Mouse (Mus musculus) adrenal gland, postnatal 10 days (tissue): ENCODE measurements around the gene Trim33. TPM values are rescaled to one million over a fixed set of nuclear protein-coding genes. Genes with fewer than 3 reads are reported as not detected.

Source experiments
- DNase-seq: peaks from one replicate; pipeline ENCODE4 v3.0.0; 2021; ENCODE audit warnings: mixed read lengths
- long read RNA-seq, 2 experiments: library from polyadenylated mRNA; stranded (forward); transcript quantifications; one replicate each; pipeline ENCODE4 v2.0.0; 2021
- total RNA-seq, 2 experiments: library from RNA; stranded (reverse); gene quantifications; 2 replicates each; pipeline ENCODE4 v1.2.3; 2021

The Trim33 gene
- total RNA-seq = 10 to 100 TPM; 26.8 to 32.8 TPM
- long read RNA-seq, experiment 1, partial matches to known transcripts = 3 of 4 reads
- long read RNA-seq, experiment 1, other reads (novel, unspliced or antisense) = 1 of 4 reads
- long read RNA-seq, experiment 2, full-length matches to known transcripts = 3 of 4 reads
- long read RNA-seq, experiment 2, partial matches to known transcripts = 1 of 4 reads
- long read RNA-seq, experiment 2, other reads (novel, unspliced or antisense) = 0 of 4 reads

DNA sequence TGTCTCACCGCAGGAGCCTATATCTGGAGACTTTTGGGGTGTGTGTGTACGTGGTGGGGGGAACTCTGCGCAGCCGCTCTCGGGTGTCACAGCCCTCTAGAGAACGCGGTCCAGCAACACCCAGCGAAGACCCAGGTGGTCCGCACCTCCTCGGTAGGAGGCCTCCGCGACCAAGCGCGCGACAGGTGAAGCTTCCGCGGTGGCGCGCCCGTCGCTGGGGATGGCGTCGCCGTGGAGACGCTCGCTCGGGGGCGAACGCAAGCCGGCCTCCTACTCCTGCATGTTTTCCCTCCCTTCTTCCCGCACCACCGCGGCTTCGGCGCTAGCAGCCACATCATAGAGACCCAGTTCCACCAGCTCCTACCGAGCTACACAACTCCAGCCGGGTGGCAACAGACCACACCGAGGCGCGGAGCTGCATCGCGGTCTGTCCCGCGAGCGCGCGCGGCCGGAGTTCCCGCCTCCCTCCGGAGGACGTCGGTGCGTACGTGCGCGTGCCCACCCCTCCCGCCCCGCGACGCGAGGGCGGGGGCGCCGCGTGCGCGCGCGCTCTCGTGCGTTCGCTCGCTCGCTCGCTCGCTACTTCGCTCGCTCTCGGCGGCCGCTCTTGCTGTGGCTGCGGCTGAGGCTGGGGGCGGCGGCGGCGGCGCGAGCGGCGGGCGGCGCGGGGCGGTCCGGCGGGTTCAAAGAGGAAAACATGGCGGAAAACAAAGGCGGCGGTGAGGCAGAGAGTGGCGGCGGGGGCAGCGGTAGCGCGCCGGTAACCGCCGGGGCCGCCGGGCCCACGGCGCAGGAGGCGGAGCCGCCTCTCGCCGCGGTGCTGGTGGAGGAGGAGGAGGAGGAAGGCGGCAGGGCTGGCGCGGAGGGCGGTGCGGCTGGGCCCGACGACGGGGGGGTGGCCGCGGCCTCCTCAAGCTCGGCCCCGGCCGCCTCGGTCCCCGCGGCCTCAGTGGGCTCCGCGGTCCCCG lies at the start of gene Trim33:
Trim33 (plus strand) TSS at position 112 of the 968 bp plus-strand sequence.
- peak; percentile 94 for DNase-seq

DNA sequence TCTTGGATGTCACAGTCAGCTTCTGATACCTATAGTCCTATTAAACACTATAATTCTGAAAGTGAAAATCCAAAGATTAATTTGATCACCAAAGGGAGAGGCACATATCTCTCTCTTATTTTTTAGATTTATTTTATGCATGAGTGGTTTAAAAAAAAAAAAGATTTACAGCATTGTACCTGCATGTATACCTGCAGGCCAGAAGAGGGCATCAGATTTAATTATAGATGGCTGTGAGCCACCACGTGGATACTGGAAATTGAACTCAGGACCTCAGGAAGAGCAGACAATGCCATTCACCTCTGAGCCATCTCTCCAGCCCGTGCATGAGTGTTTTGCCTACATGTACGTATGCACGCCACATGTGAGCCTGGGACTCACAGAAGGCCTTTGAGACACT lies 46.7 kb upstream of the Trim33 start:
- DNase-seq = no peak

DNA sequence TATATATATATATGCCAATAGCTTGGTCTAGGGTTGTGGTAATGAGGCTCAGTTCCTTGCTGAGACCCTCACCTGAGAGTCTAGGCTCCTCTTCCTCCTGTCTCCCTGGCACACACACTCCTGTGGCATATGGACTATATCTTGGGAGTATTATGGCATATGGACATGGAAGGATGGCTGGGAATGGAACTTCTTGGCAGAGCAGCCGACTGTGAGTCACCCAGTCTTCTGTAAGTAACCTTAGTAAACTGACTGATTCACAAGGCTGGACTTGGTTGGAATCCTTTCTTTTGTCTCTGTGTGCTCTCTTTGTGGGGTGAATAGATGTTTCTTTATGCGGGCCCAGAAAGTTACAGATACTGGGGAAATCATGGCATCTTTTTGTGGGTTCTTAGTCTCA lies 37.6 kb upstream of the Trim33 start:
- no peak for DNase-seq

DNA sequence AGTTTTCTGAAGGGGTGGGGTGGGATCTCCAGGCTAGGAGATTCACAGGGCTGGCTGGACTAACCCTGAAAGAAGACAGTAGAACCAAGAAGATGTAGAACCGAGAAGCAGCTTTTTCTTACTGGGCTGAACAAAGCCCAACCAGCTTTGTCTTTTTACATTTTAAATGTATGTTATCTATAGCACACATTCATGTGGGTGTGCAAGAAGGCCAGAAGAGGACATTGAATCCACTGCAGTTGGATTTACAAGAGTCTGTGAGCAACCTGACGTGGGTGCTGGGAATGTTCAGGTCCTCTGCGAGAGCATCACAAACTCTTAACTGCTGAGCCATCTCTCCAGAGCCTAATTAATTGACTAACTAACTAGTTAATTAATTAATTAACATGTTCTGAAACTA lies 36.9 kb upstream of the Trim33 start:
- no peak for DNase-seq

DNA sequence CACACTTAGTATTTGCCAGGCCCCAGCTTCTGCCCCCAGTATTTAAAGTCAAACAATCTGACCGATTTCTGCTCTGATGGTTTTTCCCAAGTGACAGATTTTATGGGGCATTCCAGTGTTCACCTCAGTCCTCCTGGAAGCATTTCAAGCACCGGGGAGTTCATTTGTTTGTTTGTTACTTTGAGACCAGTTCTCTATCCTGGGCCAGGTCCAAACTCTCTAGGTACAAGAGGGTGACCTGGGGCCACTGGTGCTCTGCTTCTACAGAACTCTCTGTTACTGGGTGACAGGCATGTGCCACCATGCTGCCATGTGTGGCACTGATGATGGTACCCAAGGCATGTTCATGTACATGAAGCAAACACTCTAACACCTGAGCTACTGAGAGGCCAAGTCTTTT lies 35.6 kb upstream of the Trim33 start:
- no peak for DNase-seq

DNA sequence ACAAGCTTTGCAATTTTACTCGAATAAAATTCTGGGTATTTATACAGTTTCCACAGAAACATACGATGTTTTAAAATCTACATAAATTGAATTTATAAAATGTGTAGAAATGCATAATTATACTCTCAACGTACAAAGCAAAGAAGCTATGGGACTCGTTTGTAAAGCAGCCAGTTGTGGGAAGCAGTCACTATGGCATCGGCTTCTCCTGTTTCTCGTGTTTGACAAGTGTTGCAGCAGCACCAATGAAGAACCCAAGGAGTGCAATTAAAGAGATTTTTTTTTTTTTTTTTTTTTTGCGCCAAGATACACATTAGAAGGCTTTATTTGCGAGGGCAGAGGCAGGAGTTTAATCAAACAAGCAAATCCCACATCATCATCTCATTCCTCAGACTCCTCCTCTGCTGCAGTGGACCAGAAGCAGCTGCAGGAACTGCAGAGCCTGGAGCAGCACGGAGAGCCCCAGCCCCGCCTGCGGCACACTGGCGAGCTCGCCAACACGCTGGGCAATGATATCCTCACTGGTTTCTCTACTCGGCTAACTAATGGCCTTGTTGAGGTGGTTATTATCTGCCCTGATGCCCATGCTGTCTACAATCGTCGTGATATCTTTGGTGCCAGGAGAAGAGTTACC lies 32.3 kb upstream of the Trim33 start:
- no peak for DNase-seq

DNA sequence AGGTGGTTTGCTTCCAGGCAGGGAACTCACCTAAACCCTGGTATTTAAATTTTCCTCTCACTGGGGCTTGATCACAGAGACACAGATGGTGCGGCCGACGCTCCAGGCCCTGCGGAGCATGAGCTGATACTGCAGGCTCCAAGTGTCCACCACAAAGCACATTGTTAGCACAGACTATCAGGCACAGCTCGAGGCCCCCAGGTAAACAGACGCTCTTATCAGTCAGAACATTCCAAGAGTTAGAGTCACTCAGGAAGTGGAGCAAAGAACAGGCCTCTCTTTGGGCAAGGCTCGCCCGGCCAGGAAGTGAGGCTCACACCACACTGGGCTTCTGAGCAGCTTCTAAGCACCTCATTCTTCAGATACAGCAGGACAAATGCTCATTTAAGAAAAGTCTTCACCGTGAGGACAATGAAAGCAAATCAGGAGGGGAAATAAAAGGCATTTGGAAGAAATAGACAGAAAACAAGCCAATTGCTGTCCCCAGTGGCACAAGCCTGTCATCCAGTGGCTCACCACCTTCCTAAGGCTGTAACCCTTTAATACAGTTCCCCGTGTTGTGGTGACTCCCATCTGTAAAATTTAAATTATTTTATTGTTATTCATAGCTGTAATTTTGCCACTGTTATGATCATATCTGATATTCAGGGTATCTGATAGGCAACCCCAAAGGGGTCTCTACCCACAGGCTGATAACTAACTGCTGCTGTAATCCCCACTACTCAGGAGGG lies 22.8 kb upstream of the Trim33 start:
- no peak for DNase-seq

DNA sequence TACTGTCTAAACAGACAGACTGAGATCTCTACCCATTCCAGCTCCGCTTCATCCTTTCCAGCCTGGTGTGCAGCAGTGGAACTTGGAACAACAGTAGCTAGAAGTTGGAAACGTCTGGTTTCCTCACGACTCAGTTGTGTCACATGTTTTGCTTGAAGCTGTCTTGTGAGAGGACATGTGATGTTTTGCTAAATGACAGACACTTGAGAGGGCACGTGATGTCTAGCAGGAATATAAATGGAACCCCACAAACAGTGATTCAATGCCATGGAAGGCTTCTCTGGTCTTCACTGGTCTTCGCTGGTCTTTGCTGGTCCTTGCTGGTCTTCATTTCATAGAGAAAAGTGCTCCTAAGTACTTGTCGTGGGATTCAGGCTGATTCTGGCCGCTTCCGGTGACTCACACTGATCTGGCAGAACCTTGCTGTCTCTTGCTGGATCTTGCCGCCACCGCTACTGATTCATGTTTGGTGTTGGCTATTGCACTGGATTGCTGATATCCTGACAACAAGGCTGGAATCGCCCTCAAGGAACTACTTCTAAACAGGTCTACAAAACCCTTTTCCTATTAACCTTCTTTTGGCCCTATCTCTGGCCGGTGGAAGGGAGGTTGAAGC lies 16.2 kb upstream of the Trim33 start:
- DNase-seq = peak; percentile 46

DNA sequence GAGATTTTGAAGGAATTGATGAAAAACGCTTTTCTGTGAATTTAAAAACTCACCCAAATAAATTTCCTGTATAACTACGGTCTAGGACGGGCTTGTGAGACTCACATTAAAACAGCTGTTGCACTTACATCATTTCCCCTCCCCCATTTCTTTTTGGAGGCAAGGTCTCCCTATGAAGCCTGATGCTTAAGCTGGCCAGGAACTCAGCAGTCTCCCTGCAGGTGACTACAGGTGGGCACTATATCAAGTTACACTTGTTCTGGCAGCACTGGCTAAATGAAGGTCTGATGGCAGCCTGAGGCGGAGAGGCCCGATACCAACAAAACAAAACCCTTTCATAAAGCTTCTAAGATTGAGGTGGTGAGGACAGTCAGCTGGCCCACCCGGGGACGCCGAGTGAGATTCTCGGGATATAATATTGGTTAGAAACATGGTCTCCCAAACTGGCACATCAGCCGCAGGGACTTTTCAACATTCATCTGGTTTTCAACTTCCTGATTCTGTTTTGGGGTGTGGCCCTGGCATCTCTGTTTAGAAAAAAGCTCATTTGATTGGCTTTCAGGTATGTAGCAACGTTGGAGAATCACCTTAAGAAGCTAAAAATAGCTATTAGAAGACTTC lies 422 bp upstream of the Trim33 start:
- DNase-seq = peak; percentile 26

DNA sequence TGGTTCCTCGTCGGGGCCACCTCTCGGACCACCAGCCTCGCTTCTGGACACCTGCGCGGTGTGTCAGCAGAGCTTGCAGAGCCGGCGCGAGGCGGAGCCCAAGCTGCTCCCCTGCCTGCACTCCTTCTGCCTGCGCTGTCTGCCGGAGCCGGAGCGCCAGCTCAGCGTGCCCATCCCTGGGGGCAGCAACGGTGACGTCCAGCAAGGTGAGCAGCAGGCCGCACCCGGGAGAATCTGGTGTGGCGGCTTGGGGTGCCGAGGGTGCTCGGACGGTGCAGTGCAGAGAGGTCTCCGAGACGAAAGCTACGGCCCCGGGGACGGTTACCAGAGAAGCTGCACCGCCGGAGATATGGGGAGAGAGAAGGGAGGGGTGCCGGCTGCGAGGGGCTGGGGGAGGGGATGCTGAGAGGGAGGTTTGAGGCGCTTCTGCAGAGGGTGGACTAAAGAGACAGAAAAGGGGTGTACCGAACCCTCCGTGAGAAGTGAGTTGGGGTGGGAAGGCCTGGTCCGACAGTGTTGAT lies 1.2 kb downstream of the Trim33 start:
- DNase-seq = peak; percentile 70

DNA sequence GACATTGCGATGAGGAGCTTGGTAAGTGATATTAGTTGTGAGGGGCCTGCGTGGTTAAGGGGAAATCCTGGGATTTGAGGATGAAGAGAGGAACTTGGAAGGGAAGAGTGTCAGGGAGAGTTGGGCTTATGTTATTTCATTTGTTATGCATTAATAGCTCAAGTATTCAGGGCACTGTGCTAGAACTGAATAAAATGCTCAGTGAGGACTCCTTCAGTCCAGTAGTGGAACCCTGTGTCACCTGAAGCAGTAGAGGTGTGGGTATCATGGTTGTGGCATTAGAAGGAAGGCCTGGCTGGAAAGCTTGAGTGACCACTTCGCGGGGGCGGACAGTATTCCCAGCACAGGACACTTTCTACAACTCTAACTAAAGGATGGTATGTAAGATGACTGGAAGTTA lies 1.8 kb downstream of the Trim33 start:
- no peak for DNase-seq

DNA sequence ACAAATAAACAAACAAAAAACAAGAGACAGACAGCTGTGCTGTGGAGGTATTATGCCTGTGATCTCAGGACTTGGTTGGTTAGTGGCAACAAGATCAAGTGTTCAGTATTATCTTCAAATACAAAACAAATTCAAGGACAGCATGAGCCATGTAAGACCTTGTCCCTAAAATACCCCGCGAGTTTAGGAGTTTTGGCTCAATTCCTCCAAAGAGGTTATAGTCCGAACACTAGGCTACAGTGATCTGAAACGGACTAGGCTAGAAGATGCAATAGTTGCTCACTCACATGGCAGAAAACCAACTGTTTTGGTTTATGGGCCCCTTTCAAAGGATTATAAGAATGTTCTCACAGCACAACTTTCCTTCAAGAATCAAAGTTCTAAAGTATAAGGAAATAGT lies 9.7 kb downstream of the Trim33 start:
- peak; percentile 37 for DNase-seq

DNA sequence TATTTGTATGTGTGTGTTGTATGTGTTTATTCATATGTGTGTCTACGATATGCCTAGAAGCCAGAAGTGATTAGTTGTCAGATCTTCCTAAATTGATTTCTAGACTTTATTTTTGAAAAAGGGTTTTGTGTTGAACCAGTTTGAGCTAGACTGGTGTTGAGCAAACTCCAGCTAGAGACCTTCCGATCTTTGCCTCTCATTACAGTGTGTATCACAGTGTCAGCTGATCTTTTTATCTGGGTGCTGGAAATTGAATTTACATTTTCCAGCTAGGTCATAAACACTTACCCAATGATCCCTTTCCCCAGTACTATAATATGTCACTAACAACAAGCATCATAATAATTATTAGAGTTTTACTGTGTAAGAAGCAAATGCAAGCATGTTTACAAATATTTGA lies 12.0 kb downstream of the Trim33 start:
- no peak for DNase-seq

DNA sequence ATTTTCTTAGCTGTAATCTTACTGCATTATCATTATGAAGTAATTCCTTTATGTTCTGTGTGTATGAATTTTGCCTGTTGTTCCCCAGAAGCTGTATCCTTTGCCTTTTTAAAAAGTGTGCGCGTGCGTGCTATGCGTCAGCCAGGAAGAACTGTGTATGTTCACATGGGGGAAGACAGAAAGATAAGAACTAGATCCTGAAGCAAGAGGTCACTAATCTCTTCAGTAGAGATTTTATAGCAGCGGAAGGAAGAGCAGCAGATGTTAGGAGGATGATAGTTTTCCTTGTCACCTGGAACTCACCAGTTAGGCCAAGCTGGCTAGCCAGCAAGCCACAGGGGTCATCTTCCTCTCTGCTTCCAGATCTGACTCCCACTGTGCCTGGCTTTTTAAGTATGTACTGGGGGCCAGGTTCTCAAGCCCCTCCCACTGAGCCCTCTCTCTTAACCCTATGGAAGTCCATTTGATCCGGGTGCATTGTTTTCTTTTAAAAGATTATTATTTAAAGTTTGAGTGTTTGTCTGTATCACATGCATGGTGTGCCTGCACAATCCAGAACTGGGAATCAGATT lies 26.4 kb downstream of the Trim33 start:
- no peak for DNase-seq

DNA sequence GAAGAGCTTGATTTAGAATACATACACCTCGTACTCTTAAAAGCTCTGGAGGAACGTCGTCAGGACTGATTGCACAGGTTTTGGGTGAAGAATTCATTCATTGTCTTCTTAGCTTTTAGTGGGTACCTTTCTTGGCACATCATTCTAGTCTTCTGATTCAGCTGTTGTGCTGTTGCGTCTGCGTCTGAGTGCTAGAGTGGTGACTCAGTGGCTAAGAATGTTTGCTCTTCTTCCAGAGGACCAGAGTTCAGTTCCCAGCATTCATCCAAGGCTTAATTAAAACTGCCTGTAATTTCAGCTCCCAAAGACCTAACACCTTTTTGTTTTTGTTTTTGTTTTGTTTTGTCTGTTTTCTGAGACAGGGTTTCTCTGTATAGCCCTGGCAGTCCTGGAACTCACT lies 30.2 kb downstream of the Trim33 start:
- no peak for DNase-seq

DNA sequence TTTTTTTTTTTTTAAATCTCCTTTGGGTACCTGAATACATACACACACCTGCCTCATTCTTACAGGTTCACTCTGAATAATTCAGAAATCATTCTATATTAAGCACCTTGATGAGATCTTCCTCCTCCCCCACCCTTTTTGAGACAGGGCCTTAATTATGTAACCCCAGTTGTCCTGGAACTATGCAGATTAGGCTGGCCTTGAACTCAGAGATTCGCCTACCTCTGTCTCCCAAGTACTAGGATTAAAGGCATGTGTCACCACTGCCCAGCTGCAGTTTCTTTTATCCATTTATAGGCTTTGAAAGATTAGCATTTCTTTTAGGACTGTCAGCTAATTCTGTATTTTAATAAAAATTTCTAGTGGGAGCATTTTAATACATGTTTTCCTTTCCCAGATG lies 30.7 kb downstream of the Trim33 start:
- no peak for DNase-seq

DNA sequence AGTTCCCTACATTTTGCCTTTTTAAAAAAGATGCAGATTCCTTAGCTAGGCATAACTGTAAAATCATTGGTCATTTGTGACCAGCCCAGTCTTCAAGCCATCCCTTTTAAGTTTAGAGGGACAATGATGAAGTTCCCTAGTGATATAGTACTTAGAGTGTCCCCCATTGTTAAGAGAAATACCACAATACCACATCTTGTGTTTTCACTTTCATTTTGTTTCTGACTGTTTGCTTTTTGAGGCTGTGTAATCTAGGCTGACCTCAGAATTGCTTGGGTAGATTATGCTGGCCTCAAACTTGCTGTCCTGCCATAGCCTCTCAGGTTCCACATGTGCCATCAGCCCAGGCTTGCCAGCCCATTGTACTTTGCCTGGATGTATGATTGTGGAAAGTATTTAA lies 35.2 kb downstream of the Trim33 start:
- DNase-seq = no peak

DNA sequence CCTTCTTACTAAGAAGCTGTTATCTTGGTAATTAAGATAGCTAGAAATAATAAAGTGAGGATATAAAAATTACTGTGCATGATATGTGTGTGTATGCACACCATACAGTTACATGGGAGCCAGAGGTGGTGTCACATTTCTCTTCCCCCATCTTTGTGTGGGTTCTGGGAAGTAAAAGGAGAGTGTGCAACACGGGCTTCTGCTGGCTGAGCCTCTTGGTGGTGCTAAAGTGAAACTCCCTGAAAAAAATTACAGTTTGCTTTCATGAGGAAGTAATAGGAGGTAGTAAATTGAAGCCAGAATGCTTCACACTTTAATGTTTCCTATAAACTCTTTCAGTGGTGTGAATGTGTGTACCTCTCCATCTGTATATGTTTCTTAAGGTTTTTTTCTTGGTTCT lies 56.3 kb downstream of the Trim33 start:
- no peak for DNase-seq

DNA sequence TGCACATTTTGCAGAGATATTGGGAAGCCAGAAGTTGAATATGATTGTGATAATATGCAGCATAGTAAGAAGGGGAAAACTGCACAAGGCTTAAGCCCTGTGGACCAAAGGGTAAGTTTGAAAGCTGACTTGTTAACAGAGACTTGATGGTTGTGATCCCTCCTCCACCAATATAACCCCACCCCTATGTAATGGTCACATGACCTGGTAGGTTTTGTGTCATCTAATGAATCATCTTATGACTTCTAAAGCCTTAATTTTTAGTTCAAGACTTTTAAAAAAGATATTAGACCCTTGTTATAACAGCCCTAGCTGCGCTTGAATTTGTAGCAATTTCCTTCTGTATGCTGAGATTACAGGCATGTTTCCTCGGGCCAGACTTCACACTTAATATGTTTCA lies 67.6 kb downstream of the Trim33 start:
- DNase-seq = no peak

DNA sequence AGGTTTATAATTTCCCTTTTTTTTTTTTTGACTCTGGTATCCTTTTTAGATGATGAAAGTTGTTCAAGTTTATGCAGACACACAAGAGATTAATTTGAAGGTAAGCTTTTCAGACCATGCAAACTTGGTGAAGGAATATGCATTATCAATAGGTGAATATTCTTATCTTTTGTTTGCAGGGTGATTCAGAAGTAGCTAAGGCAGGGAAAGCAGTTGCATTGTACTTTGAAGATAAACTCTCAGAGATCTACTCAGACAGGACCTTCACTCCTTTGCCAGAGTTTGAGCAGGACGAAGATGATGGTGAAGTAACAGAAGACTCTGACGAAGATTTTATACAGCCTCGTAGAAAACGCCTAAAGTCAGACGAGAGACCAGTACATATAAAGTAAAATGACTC lies 74.4 kb downstream of the Trim33 start:
- DNase-seq = no peak

DNA sequence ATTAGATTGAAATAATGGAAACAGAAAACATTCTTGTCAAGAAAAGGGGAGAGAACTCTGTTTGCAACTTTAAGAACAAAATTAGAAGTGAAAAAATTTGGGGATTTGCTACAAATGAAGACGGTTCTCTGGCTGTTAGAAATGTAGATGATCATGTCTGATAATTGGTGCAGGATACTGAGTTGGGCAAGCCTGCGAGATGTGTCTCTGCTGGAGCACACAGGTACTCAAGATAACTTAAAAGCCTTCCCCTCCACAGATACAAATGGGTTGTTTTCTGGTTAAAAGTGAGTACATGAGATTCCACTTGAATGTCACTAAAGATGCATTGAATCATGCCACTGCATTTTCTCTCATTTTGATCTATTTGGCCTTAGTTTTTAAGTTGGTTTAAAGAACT lies 74.9 kb downstream of the Trim33 start:
- no peak for DNase-seq
